Mouse (Mus musculus) limb, embryonic 14.5 days (tissue): Measurements from ENCODE around the gene Loxl3. TPM values are rescaled to one million over a fixed set of nuclear protein-coding genes. Genes with fewer than 3 reads are reported as not detected.
A peak's percentile ranks its signal among the peaks of the same experiment; 100 is the strongest.

Experiments
- ATAC-seq: fragments of 200-750 bp; cut with Nextera tagmentation; 2 replicates; pipeline ENCODE4 v1.8.0; 2017; ENCODE audit warnings: low read depth, moderate number of reproducible peaks, moderate TSS enrichment; ENCODE audit not compliant: low FRiP score
- DNase-seq: peaks from one replicate; pipeline ENCODE4 v3.0.0-alpha.2; 2015; ENCODE audit warnings: low spot score
- H3K27ac ChIP-seq: fragments of 300-500 bp; sonication (generic); replicated peaks from 2 replicates; pipeline ENCODE4 v1.5.1; 2014; ENCODE audit warnings: low read depth, mild to moderate bottlenecking, low read length, moderate library complexity, mixed read lengths
- H3K27me3 ChIP-seq: fragments of 300-500 bp; sonication (generic); 2 replicates; pipeline ENCODE4 v1.6.1; 2014; ENCODE audit warnings: low read length, mixed read lengths; ENCODE audit not compliant: control insufficient read depth, insufficient read depth
- H3K36me3 ChIP-seq: fragments of 300-500 bp; sonication (generic); 2 replicates; pipeline ENCODE4 v1.6.1; 2014; ENCODE audit warnings: mild to moderate bottlenecking, low read length, moderate library complexity, mixed read lengths; ENCODE audit not compliant: control insufficient read depth, insufficient read depth
- H3K4me1 ChIP-seq: fragments of 300-500 bp; sonication (generic); 2 replicates; pipeline ENCODE4 v1.6.1; 2014; ENCODE audit warnings: antibody characterized with exemption, low read length, mixed read lengths; ENCODE audit not compliant: control insufficient read depth, insufficient read depth
- H3K4me2 ChIP-seq: fragments of 300-500 bp; sonication (generic); replicated peaks from 2 replicates; pipeline ENCODE4 v1.6.1; 2014; ENCODE audit warnings: low read depth, mild to moderate bottlenecking, low read length, moderate library complexity; ENCODE audit not compliant: severe bottlenecking
- H3K4me3 ChIP-seq: fragments of 300-500 bp; sonication (generic); replicated peaks from 2 replicates; pipeline ENCODE4 v1.5.1; 2014; ENCODE audit warnings: low read length
- H3K9ac ChIP-seq: fragments of 300-500 bp; sonication (generic); 2 replicates; pipeline ENCODE4 v1.6.1; 2014; ENCODE audit warnings: mild to moderate bottlenecking, low read depth, low read length, moderate library complexity; ENCODE audit not compliant: severe bottlenecking
- H3K9me3 ChIP-seq: fragments of 300-500 bp; sonication (generic); 2 replicates; pipeline ENCODE4 v1.6.1; 2016; ENCODE audit warnings: low read length; ENCODE audit not compliant: control insufficient read depth
- POLR2A ChIP-seq: fragments of 200-500 bp; IDR thresholded peaks from 2 replicates; pipeline ENCODE4 v1.8.0; 2012; ENCODE audit warnings: inconsistent platforms, mild to moderate bottlenecking, moderate library complexity, borderline replicate concordance; ENCODE audit not compliant: insufficient read depth, insufficient read length; ENCODE audit errors: extremely low read depth
- WGBS: fragments of 180-500 bp; shearing (Covaris S2); extraction: QIAGEN DNeasy Blood & Tissue Kit; methylation state at CpG from one replicate; pipeline ENCODE4 v1.1.7; 2014; 5-methylcytosine and 5-hydroxymethylcytosine counted together
- polyA plus RNA-seq, 2 experiments: library from polyadenylated mRNA; depleted of rRNA in 1 of 2; stranded (reverse) in 1 of 2; unstranded in 1 of 2; fragments of >200 nt; fragmentation: Nextera tagmentation in 1 of 2; extraction: Ambion mirVana in 1 of 2; gene quantifications; 2 replicates each; pipeline versions ENCODE4 v1.2.1 to v1.2.3; 2012 to 2014

Gene Loxl3
- polyA plus RNA-seq, 2 experiments = 24.1 to 55.6 TPM

DNA sequence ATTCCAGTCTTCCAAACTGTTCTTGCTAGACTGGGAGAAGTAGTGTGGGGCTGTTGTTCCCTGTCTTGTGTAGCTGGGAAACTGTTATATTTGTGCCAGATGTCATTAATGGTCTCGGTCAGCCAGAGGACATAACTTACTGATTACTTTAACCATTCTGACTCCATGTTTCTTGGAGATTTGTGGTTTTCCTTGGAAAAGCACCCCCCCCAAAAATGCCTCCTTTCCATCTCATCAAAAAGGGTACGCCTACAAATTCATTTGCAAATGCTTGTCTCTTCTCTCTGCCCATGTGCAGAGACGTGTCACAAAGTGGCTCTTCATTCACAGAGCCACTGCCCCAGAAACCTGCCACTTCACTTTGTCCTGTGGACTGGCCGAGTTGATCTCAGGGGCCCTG lies 9.6 kb upstream of the Loxl3 start:
- Histone ChIP-seq H3K9ac (no peak overlapping the region), H3K27ac (no peak overlapping the region), H3K9me3 (no peaks in the 10 kb centered on the region), H3K36me3 (no peaks in the 10 kb centered on the region), H3K4me1 (peaks cover 6% of the 10 kb centered on the region; the same call in 1 of the 2 replicates), H3K4me3 (no peak overlapping the region), H3K4me2 (no peak overlapping the region), H3K27me3 (no peaks in the 10 kb centered on the region)
- WGBS = 49% methylated on average over 4 of the region's 4 CpGs
- TF ChIP-seq POLR2A = no peak
- DNase-seq (no peak), ATAC-seq (no peak)

DNA sequence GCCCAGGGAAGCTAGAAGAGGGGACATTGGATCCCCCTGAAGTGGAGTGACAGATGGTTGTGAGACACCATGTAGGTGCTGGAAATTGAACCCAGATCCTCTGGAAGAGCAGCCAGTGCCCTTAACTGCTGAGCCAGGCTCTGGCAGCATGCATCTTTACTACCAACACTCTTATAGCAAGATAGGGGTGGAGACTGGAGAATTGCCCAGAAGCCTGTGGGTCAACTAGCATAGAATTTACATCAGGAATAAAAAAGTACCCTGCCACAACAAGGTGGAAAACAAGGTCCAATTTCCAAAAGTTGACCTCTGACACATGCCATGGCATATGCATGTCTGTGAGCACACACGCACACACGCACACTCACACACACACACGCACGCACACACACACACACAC lies 8.8 kb upstream of the Loxl3 start:
- peaks cover 6% of the 10 kb centered on the region for H3K4me1 ChIP-seq
- H3K27ac ChIP-seq = no peak overlapping the region
- H3K36me3 ChIP-seq = 0 out of 2 replicates have a peak, but pooled peaks cover under 1% of the 10 kb centered on the region
- ATAC-seq (no peak), DNase-seq (no peak)
- no peak overlapping the region for H3K4me3 ChIP-seq
- no peak overlapping the region for H3K9ac ChIP-seq
- no peak for TF ChIP-seq POLR2A
- H3K4me2 ChIP-seq = no peak overlapping the region
- WGBS = 100% methylated on average over 4 of the region's 4 CpGs
- H3K27me3 ChIP-seq = no peaks in the 10 kb centered on the region
- no peaks in the 10 kb centered on the region for H3K9me3 ChIP-seq

DNA sequence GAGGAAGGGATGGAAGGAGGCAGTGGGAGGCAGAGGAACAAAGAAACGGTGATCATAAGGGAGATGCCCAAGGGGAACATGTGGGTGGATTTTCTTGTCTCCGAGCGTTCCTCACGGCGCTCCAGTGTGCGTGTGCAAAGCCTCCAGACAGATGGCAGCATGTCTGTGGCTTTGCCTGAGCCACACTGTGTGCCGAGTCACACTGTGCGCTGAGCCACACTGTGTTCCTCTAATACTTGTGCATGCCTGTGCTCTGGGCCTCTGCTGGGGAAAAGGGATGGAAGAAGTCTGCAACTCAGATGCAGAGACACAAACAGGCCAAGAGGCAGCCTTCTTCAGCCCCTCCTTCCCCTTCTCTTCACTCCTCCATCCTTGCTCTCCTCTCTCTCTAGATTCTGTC lies 6.7 kb upstream of the Loxl3 start:
- peaks cover 3% of the 10 kb centered on the region; the same call in 1 of the 2 replicates for H3K36me3 ChIP-seq
- H3K4me1 ChIP-seq = peaks cover 7% of the 10 kb centered on the region
- H3K4me2 ChIP-seq = no peak overlapping the region
- no peak overlapping the region for H3K4me3 ChIP-seq
- WGBS = 71% methylated on average over 8 of the region's 8 CpGs
- H3K27ac ChIP-seq = peak overlapping the region; percentile 28; the same call in 1 of the 2 replicates
- H3K9ac ChIP-seq = 0 out of 2 replicates have a peak overlapping the region, but pooled peaks have one; percentile 12
- DNase-seq (no peak), ATAC-seq (no peak)
- no peak for TF ChIP-seq POLR2A
- H3K9me3 ChIP-seq = no peaks in the 10 kb centered on the region
- H3K27me3 ChIP-seq = peaks cover 7% of the 10 kb centered on the region; the same call in 1 of the 2 replicates

DNA sequence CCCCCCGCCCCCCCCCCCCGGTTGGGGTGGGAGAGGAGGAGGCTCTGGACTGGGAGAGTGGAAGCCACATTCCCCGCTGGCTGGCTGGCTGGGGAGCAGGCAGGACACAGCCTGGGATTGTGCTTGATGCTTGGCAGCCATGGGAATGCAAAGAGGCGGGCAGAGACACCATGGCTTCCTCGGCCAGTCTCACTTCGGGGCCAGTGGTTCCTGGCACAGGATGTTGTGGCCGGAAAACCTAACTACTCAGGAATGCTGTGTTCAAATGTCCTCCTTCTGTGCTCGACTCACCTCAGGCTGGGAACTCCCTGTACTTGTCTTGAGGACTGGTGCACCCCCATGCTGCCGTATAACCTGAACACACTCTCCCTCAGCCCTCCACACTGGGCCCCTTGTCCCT lies 6.3 kb upstream of the Loxl3 start:
- ATAC-seq (no peak), DNase-seq (peak; percentile 26)
- no peak for TF ChIP-seq POLR2A
- WGBS = 42% methylated on average over 7 of the region's 9 CpGs
- Histone ChIP-seq H3K27me3 (peaks cover 7% of the 10 kb centered on the region; the same call in 1 of the 2 replicates), H3K4me1 (peaks cover 11% of the 10 kb centered on the region), H3K9ac (0 out of 2 replicates have a peak overlapping the region, but pooled peaks have one; percentile 12), H3K9me3 (no peaks in the 10 kb centered on the region), H3K4me2 (no peak overlapping the region), H3K27ac (peak overlapping the region; percentile 28; the same call in 1 of the 2 replicates), H3K4me3 (no peak overlapping the region), H3K36me3 (peaks cover 3% of the 10 kb centered on the region; the same call in 1 of the 2 replicates)

DNA sequence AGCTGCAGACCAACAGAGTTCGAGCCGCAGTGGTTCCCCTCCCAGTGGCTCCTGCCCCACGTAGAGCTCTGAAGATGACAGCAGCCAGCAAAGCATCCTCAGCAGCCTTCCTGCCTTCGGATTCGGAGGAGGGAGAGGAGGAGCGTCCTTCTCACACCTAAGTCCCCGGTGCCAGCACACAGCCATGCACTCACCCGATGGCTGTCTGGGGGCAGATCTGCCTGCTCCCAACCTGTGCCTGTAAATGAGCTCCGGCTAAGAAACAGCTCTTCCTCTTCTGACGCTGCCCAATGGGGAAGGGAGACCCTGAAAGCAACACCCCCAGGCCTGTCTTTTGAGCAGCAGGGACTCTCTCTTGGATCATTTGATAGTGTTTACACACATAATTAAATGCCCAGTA lies 4.2 kb upstream of the Loxl3 start:
- no peak for ATAC-seq
- no peak for DNase-seq
- peaks cover 3% of the 10 kb centered on the region; the same call in 1 of the 2 replicates for H3K36me3 ChIP-seq
- no peak for TF ChIP-seq POLR2A
- peaks cover 15% of the 10 kb centered on the region for H3K4me1 ChIP-seq
- 28% methylated on average over 10 of the region's 10 CpGs for WGBS
- H3K9me3 ChIP-seq = no peaks in the 10 kb centered on the region
- H3K4me2 ChIP-seq = no peak overlapping the region
- H3K9ac ChIP-seq = no peak overlapping the region
- H3K4me3 ChIP-seq = no peak overlapping the region
- H3K27ac ChIP-seq = no peak overlapping the region
- H3K27me3 ChIP-seq = peaks cover 7% of the 10 kb centered on the region; the same call in 1 of the 2 replicates

DNA sequence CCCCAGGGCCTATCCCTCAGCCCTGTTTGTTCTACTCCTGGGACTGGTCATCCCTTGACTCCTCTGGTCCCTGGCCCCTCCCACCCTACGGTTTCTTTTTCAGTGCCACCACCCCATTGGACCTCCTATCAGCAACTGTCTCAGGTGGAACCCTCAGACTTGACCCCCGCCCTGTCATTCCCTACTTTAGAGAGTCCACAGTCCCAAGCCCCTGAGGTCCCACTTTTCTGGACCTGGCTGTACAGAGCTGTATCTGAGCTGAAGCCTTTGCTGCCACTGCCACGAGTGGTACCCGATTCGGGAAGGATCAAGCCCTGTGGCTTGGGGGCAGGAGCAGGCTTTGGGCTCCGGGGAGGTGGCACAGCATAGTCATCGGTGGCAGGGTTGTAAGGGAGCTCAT lies 2.9 kb upstream of the Loxl3 start:
- Histone ChIP-seq H3K4me2 (no peak overlapping the region), H3K9ac (no peak overlapping the region), H3K4me1 (peaks cover 24% of the 10 kb centered on the region), H3K4me3 (no peak overlapping the region), H3K9me3 (no peaks in the 10 kb centered on the region), H3K27ac (no peak overlapping the region), H3K27me3 (peaks cover 7% of the 10 kb centered on the region; the same call in 1 of the 2 replicates), H3K36me3 (peaks cover 3% of the 10 kb centered on the region; the same call in 1 of the 2 replicates)
- ATAC-seq (no peak), DNase-seq (no peak)
- 75% methylated on average over 7 of the region's 7 CpGs for WGBS
- no peak for TF ChIP-seq POLR2A
